Mouse (Mus musculus): ENCODE results near the gene Fam228a. TPM values are rescaled to one million over a fixed set of nuclear protein-coding genes. Genes with fewer than 3 reads are reported as not detected.

Gene Fam228a
- 2.1 TPM for polyA plus RNA-seq (2015; fragmentation: Illumina TruSeq; extraction: RNeasy Lipid Tissue Mini Kit (QIAGEN cat#74804); ENCODE audit: low read depth, low replicate concordance)

GRCm38 (mm10) chr12:4738031-4738576, at the start of gene Fam228a:
Fam228a (minus strand) TSS chr12:4738430.

GRCm38 (mm10) chr12:4768492-4769332, 30.5 kb upstream of the Fam228a start, which contains the start of the genes Pfn4 and Fam228b:
Pfn4 (plus strand) TSS chr12:4769022.
Fam228b (minus strand) TSS chr12:4769267.

Other genes with a start within 250 kb of the Fam228a start
- 43.9 TPM for gene Itsn2, start 145.8 kb downstream of the Fam228a start, polyA plus RNA-seq (2015; fragmentation: Illumina TruSeq; extraction: RNeasy Lipid Tissue Mini Kit (QIAGEN cat#74804); ENCODE audit: low read depth, low replicate concordance)
- gene Gm3625, start 145.5 kb downstream of the Fam228a start, polyA plus RNA-seq (2015; fragmentation: Illumina TruSeq; extraction: RNeasy Lipid Tissue Mini Kit (QIAGEN cat#74804); ENCODE audit: low read depth, low replicate concordance), result not detected
- 16.1 TPM for gene Pfn4, start 30.6 kb upstream of the Fam228a start, polyA plus RNA-seq (2015; fragmentation: Illumina TruSeq; extraction: RNeasy Lipid Tissue Mini Kit (QIAGEN cat#74804); ENCODE audit: low read depth, low replicate concordance)
- 14.1 TPM for gene Fam228b, start 30.8 kb upstream of the Fam228a start, polyA plus RNA-seq (2015; fragmentation: Illumina TruSeq; extraction: RNeasy Lipid Tissue Mini Kit (QIAGEN cat#74804); ENCODE audit: low read depth, low replicate concordance)
- gene Sf3b6, start 79.1 kb upstream of the Fam228a start, polyA plus RNA-seq (2015; fragmentation: Illumina TruSeq; extraction: RNeasy Lipid Tissue Mini Kit (QIAGEN cat#74804); ENCODE audit: low read depth, low replicate concordance), result 135 TPM
- gene Fkbp1b, start 103.2 kb upstream of the Fam228a start, polyA plus RNA-seq (2015; fragmentation: Illumina TruSeq; extraction: RNeasy Lipid Tissue Mini Kit (QIAGEN cat#74804); ENCODE audit: low read depth, low replicate concordance), result 68.1 TPM
- gene Wdcp, start 104.9 kb upstream of the Fam228a start, polyA plus RNA-seq (2015; fragmentation: Illumina TruSeq; extraction: RNeasy Lipid Tissue Mini Kit (QIAGEN cat#74804); ENCODE audit: low read depth, low replicate concordance), result 8.8 TPM
- 1.0 TPM for gene Mfsd2b, start 135.9 kb upstream of the Fam228a start, polyA plus RNA-seq (2015; fragmentation: Illumina TruSeq; extraction: RNeasy Lipid Tissue Mini Kit (QIAGEN cat#74804); ENCODE audit: low read depth, low replicate concordance)
- gene Ubxn2a, start 169.3 kb upstream of the Fam228a start, polyA plus RNA-seq (2015; fragmentation: Illumina TruSeq; extraction: RNeasy Lipid Tissue Mini Kit (QIAGEN cat#74804); ENCODE audit: low read depth, low replicate concordance), result 57.2 TPM
- 7.7 TPM for gene Atad2b, start 178.9 kb upstream of the Fam228a start, polyA plus RNA-seq (2015; fragmentation: Illumina TruSeq; extraction: RNeasy Lipid Tissue Mini Kit (QIAGEN cat#74804); ENCODE audit: low read depth, low replicate concordance)